Mouse (Mus musculus): Measurements from ENCODE around the gene Hepacam2.

DNA sequence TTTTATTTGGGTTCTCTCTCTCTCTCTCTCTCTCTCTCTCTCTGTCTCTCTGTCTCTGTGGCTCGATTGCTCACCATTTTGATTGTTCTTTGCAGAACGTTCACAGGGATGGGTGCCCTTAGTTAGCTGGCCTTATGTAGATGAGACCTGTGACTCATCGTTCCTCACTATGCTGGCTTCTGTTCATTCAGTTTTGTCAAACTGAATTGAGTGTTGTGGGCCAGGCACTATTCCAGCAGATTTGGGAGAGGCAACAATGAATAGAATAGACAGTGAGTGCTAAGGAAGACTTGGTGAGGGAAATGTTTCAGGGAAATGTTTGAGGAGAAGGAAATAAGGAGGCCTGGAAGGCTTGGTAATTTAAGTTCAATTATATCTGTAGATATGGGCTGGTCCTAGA lies 2.2 kb upstream of the Hepacam2 start:
- TF ChIP-seq CTCF (IDR thresholded peaks at IDR 0.05; ENCODE audit: borderline replicate concordance, insufficient read depth, low read length) = no peak
- no peak for TF ChIP-seq POLR2A (IDR thresholded peaks at IDR 0.05; ENCODE audit: low read depth, low read length)

Data from embryonic fibroblast, embryonic 13.5 days (primary cell).